Mouse (Mus musculus): ENCODE data around the gene Sgms2. TPM values are rescaled to one million over a fixed set of nuclear protein-coding genes. Genes with fewer than 3 reads are reported as not detected.
"Not testable (repeated sequence)": the region's sequence is repeated elsewhere in the genome, so short reads cannot be mapped to it uniquely, and the experiment has no call there.

The Sgms2 gene
- total RNA-seq, 2 experiments from 2014 or later = 3.5 to 4.1 TPM

- intact Hi-C loops (cut with DNase I) = no loop called here
Observed at GRCm38 (mm10) chr3:131367452-131367851, 123.8 kb downstream of the Sgms2 start.

GRCm38 (mm10) chr3:131364632-131365446 is 126.4 kb downstream of the Sgms2 start:
- no peak for DNase-seq (ENCODE audit: low spot score in 2 of 2)

More at GRCm38 (mm10) chr3:131367452-131367851, 123.8 kb downstream of the Sgms2 start:
- no peak for DNase-seq (ENCODE audit: low spot score in 2 of 2)

GRCm38 (mm10) chr3:131364194-131364593 is 127.0 kb downstream of the Sgms2 start:
- no peak for DNase-seq (ENCODE audit: low spot score in 2 of 2)
- intact Hi-C loops (cut with DNase I) = no loop called here

More at GRCm38 (mm10) chr3:131364632-131365446, 126.4 kb downstream of the Sgms2 start:
- intact Hi-C loops (cut with DNase I) = no loop called here

- no peak for DNase-seq (ENCODE audit: low spot score in 2 of 2)
- intact Hi-C loops (cut with DNase I) = no loop called here
Observed at GRCm38 (mm10) chr3:131363602-131364001, 127.6 kb downstream of the Sgms2 start.

- no peak for DNase-seq (ENCODE audit: low spot score in 2 of 2)
- intact Hi-C loops (cut with DNase I) = no loop called here
Observed at GRCm38 (mm10) chr3:131361960-131362359, 129.3 kb downstream of the Sgms2 start.

- DNase-seq (ENCODE audit: low spot score in 2 of 2) = no peak
- intact Hi-C loops (cut with DNase I) = no loop called here
Observed at GRCm38 (mm10) chr3:131359011-131359410, 132.2 kb downstream of the Sgms2 start.

GRCm38 (mm10) chr3:131358205-131358604 is 133.0 kb downstream of the Sgms2 start:
- DNase-seq (ENCODE audit: low spot score in 2 of 2) = no peak
- intact Hi-C loops (cut with DNase I) = no loop called here

GRCm38 (mm10) chr3:131357643-131358042 is 133.6 kb downstream of the Sgms2 start:
- intact Hi-C loops (cut with DNase I) = no loop called here
- no peak for DNase-seq (ENCODE audit: low spot score in 2 of 2)

- intact Hi-C loops (cut with DNase I) = no loop called here
- DNase-seq (ENCODE audit: low spot score in 2 of 2) = no peak
Observed at GRCm38 (mm10) chr3:131356026-131356425, 135.2 kb downstream of the Sgms2 start.

GRCm38 (mm10) chr3:131350539-131350938 is 140.7 kb downstream of the Sgms2 start:
- intact Hi-C loops (cut with DNase I) = no loop called here
- no peak for DNase-seq (ENCODE audit: low spot score in 2 of 2)

GRCm38 (mm10) chr3:131349013-131349412 is 142.2 kb downstream of the Sgms2 start:
- DNase-seq (ENCODE audit: low spot score in 2 of 2) = no peak
- intact Hi-C loops (cut with DNase I) = no loop called here

GRCm38 (mm10) chr3:131348579-131348950 is 142.6 kb downstream of the Sgms2 start:
- intact Hi-C loops (cut with DNase I) = no loop called here
- DNase-seq (ENCODE audit: low spot score in 2 of 2) = no peak

GRCm38 (mm10) chr3:131347831-131348578 is 143.2 kb downstream of the Sgms2 start:
- intact Hi-C loops (cut with DNase I) = no loop called here
- peak in 1 of 2 experiments; percentile 12 for DNase-seq (ENCODE audit: low spot score in 2 of 2)

GRCm38 (mm10) chr3:131345903-131346302 is 145.3 kb downstream of the Sgms2 start:
- intact Hi-C loops (cut with DNase I) = no loop called here
- no peak for DNase-seq (ENCODE audit: low spot score in 2 of 2)

- intact Hi-C loops (cut with DNase I) = no loop called here
- no peak for DNase-seq (ENCODE audit: low spot score in 2 of 2)
Observed at GRCm38 (mm10) chr3:131343311-131343710, 147.9 kb downstream of the Sgms2 start.

- DNase-seq (ENCODE audit: low spot score in 2 of 2) = no peak
- intact Hi-C loops (cut with DNase I) = no loop called here
Observed at GRCm38 (mm10) chr3:131340885-131341284, 150.3 kb downstream of the Sgms2 start.

GRCm38 (mm10) chr3:131339280-131339679 is 151.9 kb downstream of the Sgms2 start:
- intact Hi-C loops (cut with DNase I) = no loop called here
- no peak for DNase-seq (ENCODE audit: low spot score in 2 of 2)

GRCm38 (mm10) chr3:131337749-131338148 is 153.5 kb downstream of the Sgms2 start:
- DNase-seq (ENCODE audit: low spot score in 2 of 2); intact Hi-C loops (cut with DNase I): not testable (repeated sequence)

- no peak for DNase-seq (ENCODE audit: low spot score in 2 of 2)
- intact Hi-C loops (cut with DNase I) = no loop called here
Observed at GRCm38 (mm10) chr3:131336629-131337028, 154.6 kb downstream of the Sgms2 start.

GRCm38 (mm10) chr3:131335117-131335547 is 156.1 kb downstream of the Sgms2 start:
- DNase-seq (ENCODE audit: low spot score in 2 of 2) = no peak
- intact Hi-C loops (cut with DNase I) = no loop called here

- intact Hi-C loops (cut with DNase I) = no loop called here
- DNase-seq (ENCODE audit: low spot score in 2 of 2) = no peak
Observed at GRCm38 (mm10) chr3:131327189-131327588, 164.0 kb downstream of the Sgms2 start.

Measured in left cerebral cortex, postnatal 14 days (tissue).